Mouse (Mus musculus) T-helper 17 cell (primary cell): ENCODE results near the gene Zfp827.

Source experiments
- in situ Hi-C, 2 experiments: fragments of 300-600 bp; cut with MboI, MseI; formaldehyde crosslinking; loops; 1 replicate in 1 of 2; 2 replicates in 1 of 2; pipeline ENCODE4 v1.15.1; 2025; ENCODE audit warnings: high pct_unique_total_duplicates in 2 of 2

The Zfp827 gene

GRCm38 (mm10) chr8:79057179-79057578 lies 28.9 kb downstream of the Zfp827 start:
- in situ Hi-C loops, result no loop called here

DNA sequence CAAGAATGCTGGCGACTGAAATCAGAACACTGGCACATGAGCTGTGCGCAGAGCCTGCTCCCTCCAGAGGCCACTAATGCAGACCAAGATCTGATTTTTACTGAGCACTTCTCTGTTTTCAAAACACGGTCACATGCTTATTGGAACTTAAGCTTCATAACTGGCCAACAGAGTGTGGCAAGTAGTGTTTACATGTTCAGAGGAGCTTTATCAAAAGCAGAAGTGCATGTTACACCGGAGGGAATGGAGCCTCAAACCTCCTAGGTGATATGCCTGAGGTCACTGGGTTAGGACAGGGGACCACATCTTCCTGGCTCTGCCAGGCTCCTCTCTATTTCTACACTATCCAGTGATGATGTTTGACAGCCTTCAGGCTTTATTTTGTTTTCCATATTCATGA lies 31.1 kb downstream of the Zfp827 start:
- in situ Hi-C loops, result no loop called here

DNA sequence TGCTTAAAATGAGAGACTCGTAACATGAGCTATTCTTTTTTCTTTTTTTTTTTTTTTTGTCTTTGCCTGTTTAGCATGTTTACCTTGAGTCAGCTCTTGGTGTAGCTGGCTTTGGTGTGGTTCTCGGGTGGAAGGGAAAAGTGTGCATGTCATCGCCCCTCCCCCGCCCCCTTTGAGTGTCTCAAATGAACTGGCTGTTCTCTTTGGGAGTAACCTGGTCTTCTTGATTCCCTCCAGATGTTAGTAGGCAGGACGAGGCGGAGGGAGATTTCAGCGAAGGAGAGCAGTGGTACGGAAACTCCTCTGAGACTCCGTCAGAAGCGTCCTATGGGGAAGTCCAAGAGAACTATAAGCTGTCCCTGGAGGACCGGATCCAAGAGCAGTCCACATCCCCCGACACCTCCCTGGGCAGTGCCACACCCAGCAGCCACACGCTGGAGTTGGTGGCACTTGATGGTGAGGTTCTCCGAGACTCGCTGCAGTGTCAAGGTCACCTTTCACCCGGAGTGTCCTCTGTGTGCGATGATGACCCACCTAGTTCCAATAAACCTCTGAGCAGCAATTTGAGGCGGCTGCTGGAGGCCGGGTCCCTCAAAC lies 31.9 kb downstream of the Zfp827 start:
- in situ Hi-C loops, result no loop called here

- in situ Hi-C loops, result no loop called here
These were observed 37.7 kb downstream of the Zfp827 start for GRCm38 (mm10) chr8:79065924-79066323.

GRCm38 (mm10) chr8:79067812-79068630 lies 39.8 kb downstream of the Zfp827 start:
- in situ Hi-C loops, result no loop called here

DNA sequence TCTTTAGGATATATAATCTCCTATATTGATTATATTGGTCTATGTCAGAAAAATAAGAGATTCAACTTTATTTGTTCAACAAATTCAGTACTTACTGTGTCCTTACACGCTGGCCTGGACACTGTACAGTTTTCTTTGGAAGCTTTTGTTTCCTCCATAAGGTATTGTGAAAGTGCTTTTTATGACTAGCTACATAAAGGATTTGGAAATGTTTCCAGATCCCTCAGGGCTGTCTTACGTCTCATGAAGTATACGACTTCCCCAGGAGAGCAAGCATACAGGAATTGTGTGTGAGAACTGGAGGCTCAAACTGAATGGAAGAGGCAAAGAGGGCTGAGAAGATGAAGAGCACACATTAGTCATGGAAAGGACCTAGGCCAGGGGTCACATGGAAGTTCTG lies 45.1 kb downstream of the Zfp827 start:
- in situ Hi-C loops, result no loop called here

- in situ Hi-C loops, result loop anchor here in 1 of 2 experiments (25.0 kb wide), 1 partner anchor 838 kb away; no protein-coding TSS in a partner anchor
These were observed 46.7 kb downstream of the Zfp827 start for GRCm38 (mm10) chr8:79074986-79075385.

DNA sequence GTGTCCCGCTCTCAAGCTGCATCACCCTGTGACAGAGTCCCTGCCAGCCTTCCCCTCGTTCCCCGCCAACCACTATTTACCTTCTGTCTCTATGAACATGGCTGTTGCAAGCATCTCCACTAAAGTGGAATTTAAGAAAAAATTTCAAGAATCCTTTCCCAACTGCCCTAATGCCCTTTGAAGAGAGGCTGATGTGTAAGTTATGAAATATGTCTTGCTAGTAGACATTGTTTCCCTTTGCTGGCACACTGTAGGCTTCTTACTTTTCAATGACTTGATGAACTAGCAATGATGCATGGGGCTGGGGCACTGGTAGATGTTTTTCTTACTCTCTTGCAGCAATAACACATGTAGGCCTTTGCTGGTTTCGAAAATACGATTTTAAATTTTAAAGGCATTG lies 49.0 kb downstream of the Zfp827 start:
- in situ Hi-C loops, result loop anchor here in 1 of 2 experiments (25.0 kb wide), 1 partner anchor 840 kb away; no protein-coding TSS in a partner anchor

DNA sequence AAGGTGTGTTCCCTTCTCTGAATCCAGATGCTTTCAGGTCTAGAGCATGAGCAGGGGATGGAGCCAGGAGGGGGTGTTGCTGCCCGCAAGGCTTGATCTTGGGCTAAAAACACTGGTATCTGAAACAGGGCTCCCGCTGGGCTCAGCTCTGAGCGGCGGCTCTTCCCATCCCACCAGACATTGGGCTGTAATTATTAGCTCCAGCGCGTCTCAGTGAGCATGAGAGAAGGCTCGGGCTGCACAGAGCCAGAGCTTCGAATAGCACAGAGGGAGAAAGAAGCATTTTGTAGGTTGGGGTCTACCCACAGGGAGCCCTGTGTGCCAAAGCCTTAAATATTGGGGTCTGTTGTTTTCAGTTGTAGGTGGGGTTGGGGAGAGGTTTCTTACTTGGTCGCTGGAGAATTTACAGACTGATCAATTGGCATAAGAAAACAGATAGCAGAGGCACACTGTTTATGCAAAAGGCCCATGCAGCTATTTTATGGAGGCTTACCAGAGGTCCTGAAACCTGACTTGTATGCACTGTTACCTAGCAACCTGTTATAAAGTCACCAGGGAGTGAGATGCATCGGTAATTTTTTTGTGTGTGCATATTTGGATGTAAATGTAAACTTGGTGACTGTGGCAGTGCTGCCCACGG lies 50.4 kb downstream of the Zfp827 start:
- in situ Hi-C loops, result loop anchor here in 1 of 2 experiments (25.0 kb wide), 1 partner anchor 841 kb away; no protein-coding TSS in a partner anchor

DNA sequence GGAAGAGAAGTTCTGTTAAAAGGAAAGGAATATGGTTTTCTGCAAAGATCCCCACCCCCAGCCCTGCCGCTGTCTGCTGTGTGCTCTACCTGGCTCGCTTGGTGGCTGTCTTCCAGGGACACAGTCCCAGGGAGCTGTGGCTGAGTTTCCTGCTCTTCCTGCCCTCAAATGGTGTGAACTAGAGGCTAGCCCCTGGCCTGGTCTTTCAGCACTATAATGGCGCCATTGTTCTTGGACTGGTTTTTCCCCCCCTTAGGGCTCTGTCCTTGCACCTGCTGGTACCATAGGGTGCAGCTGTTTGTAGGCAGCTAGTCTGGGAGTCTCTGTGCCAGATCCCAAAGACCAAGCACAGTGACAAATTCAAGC lies 50.9 kb downstream of the Zfp827 start:
- in situ Hi-C loops, result loop anchor here in 1 of 2 experiments (25.0 kb wide), 1 partner anchor 842 kb away; no protein-coding TSS in a partner anchor

DNA sequence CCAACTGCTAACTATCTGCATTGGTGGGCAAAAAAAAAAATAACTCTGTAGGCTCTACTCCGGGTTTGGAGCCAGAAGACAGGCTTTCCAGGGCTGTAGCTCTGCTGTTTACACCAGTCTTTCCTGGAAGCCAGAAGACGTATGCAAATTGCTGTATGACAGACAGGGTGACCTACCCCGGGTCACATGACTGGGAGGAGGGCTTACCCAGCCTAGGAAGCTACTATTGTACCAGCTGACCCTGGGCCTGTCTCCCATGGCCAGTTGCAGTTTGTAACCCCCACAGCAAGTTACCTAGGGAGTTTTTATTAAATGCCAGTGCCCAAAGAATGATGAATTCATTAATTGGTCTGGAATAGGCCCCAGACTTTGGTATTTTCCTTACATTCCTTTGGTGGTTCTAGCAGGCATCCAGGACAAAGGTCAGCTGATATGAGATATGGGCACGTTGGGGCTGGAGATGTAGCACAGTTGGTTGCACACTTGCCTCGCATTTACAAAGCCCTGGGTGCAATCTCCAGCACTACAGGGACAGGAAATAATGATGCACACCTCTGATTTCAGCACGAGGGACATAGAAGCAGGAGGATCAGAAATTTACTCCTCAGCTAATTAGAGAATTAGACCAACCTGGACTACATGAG lies 52.0 kb downstream of the Zfp827 start:
- in situ Hi-C loops, result loop anchor here (10.0 to 25.0 kb wide), 2 partner anchors 775 to 843 kb away; no protein-coding TSS in a partner anchor

DNA sequence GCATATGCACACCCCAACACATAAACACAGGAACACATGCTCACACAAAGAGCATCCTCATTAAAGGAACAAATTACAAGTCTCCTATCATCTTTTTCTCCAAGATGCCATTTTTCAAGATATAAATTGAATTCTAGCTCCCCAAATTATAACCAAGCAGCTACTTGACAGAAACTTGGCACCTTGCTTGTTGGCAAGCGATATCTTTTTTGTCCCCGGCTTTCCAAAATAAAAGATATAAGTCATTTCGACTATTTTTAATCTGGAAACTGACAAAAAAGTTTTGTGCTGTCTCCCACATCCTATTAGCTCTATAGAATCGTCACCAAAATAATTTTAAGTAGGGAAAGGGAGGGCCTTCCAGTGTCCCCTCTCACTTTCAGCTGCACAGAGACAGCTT lies 53.1 kb downstream of the Zfp827 start:
- in situ Hi-C loops, result loop anchor here (10.0 to 25.0 kb wide), 2 partner anchors 773 to 844 kb away; no protein-coding TSS in a partner anchor

DNA sequence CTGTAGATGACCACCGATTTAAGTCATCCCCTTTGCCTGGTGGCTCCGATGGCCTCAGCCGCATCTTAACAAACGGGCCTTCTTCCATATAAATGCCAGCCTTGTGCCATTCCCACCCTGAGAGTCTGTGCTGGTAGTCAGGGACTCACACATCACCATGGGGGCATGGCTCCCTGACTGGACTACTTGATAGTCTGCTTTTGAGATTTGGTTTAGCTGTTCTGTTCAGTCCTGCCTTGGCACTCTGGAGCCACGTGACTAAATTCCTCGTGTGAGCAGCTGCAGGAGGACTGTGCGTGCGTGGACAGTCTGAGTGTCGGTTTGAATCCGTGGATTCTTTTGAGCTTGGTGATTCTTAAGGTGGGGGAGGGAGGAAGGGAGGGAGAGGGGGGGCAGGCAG lies 53.7 kb downstream of the Zfp827 start:
- in situ Hi-C loops, result loop anchor here (10.0 to 25.0 kb wide), 2 partner anchors 773 to 845 kb away; no protein-coding TSS in a partner anchor

GRCm38 (mm10) chr8:79083461-79084358 lies 55.5 kb downstream of the Zfp827 start:
- in situ Hi-C loops, result loop anchor here (10.0 to 25.0 kb wide), 2 partner anchors 771 to 846 kb away; no protein-coding TSS in a partner anchor

GRCm38 (mm10) chr8:79084359-79084820 lies 56.2 kb downstream of the Zfp827 start:
- in situ Hi-C loops, result loop anchor here (10.0 to 25.0 kb wide), 2 partner anchors 770 to 847 kb away; no protein-coding TSS in a partner anchor

DNA sequence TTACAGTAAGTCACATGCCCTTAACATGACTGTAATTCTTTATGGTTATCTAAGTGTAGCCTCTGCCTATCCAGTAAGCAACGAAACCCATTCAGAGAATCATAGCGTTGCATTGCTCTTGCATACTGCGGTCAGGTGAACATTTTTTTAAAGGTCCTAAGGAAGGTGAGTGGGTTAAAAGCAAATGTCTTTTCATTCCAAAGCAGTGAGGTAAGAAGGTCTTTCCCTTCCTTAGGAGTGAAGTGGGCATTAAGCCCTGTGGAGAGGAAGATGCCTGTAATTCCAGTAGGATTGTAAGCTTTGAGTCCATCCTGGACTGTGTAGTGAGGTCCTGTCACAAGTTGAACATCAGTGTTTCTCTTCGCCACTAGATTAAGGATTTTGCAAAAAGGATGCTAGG lies 66.2 kb downstream of the Zfp827 start:
- in situ Hi-C loops, result loop anchor here in 1 of 2 experiments (25.0 kb wide), 1 partner anchor 857 kb away; no protein-coding TSS in a partner anchor

GRCm38 (mm10) chr8:79095162-79095561 lies 66.9 kb downstream of the Zfp827 start:
- in situ Hi-C loops, result loop anchor here in 1 of 2 experiments (25.0 kb wide), 1 partner anchor 858 kb away; no protein-coding TSS in a partner anchor

- in situ Hi-C loops, result loop anchor here in 1 of 2 experiments (25.0 kb wide), 1 partner anchor 860 kb away; no protein-coding TSS in a partner anchor
These were observed 68.7 kb downstream of the Zfp827 start for GRCm38 (mm10) chr8:79096970-79097369.

DNA sequence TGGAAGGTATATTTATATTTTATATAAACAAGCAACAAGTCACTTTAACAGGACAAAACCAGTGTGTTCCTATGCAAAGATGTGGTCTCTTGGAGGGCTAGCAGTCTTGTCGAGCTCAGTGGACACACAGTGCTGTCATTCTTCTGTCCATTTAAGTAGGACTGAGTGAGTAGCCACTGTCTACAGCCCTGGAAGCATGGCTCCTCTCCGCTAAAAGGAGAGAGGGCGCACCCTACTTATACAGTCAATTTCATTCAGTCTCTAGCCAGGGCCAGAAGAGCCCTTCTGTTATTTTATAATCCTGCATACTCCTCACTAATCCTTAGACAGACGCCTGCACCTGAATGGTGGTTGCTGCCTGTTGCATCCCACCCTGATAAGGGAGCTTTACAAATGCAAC lies 74.5 kb downstream of the Zfp827 start:
- in situ Hi-C loops, result no loop called here
